Mouse (Mus musculus) forebrain, embryonic 13.5 days (tissue): ENCODE measurements around the gene Cryba1. TPM values are rescaled to one million over a fixed set of nuclear protein-coding genes. Genes with fewer than 3 reads are reported as not detected.

Source experiments
- ATAC-seq: fragments of 200-750 bp; cut with Nextera tagmentation; 2 replicates; pipeline ENCODE4 v1.8.0; 2017
- H3K27ac ChIP-seq: fragments of 300-500 bp; sonication (generic); 2 replicates; pipeline ENCODE4 v1.5.1; 2015; ENCODE audit warnings: inconsistent platforms, mild to moderate bottlenecking, moderate library complexity
- H3K27me3 ChIP-seq: fragments of 300-500 bp; sonication (generic); 2 replicates; pipeline ENCODE4 v1.6.1; 2015; ENCODE audit warnings: mild to moderate bottlenecking, inconsistent platforms
- H3K36me3 ChIP-seq: fragments of 300-500 bp; sonication (generic); 2 replicates; pipeline ENCODE4 v1.6.1; 2015; ENCODE audit warnings: mild to moderate bottlenecking, inconsistent platforms; ENCODE audit not compliant: poor library complexity, severe bottlenecking
- H3K4me1 ChIP-seq: fragments of 300-500 bp; sonication (generic); 2 replicates; pipeline ENCODE4 v1.6.1; 2015; ENCODE audit warnings: inconsistent platforms
- H3K4me2 ChIP-seq: fragments of 300-500 bp; sonication (generic); 2 replicates; pipeline ENCODE4 v1.6.1; 2015; ENCODE audit warnings: inconsistent platforms, mild to moderate bottlenecking, moderate library complexity
- H3K4me3 ChIP-seq: fragments of 300-500 bp; sonication (generic); 2 replicates; pipeline ENCODE4 v1.5.1; 2015; ENCODE audit warnings: mild to moderate bottlenecking, inconsistent platforms
- H3K9ac ChIP-seq: fragments of 300-500 bp; sonication (generic); 2 replicates; pipeline ENCODE4 v1.6.1; 2015; ENCODE audit warnings: mild to moderate bottlenecking, inconsistent platforms
- H3K9me3 ChIP-seq: fragments of 300-500 bp; sonication (generic); replicated peaks from 2 replicates; pipeline ENCODE4 v1.6.1; 2016; ENCODE audit warnings: inconsistent platforms
- WGBS: fragments of 180-500 bp; shearing (Covaris S2); methylation state at CpG from one replicate; pipeline ENCODE4 v1.1.7; 2015; 5-methylcytosine and 5-hydroxymethylcytosine counted together
- polyA plus RNA-seq: library from polyadenylated mRNA; unstranded; fragments of >200 nt; fragmentation: Nextera tagmentation; extraction: Ambion mirVana; gene quantifications from 2 replicates; pipeline ENCODE4 v1.2.1, GENCODE M21; 2015

The Cryba1 gene
- 0.76 and 1.7 TPM in 2 replicates for polyA plus RNA-seq

GRCm38 (mm10) chr11:77725183-77725582, at the start of gene Cryba1:
Gene Cryba1 (minus strand): TSS chr11:77725283.
- H3K9ac ChIP-seq, result no peak within 1 kb of the TSS
- no peaks in the 10 kb centered on the region for H3K36me3 ChIP-seq
- no peak for ATAC-seq
- H3K4me2 ChIP-seq, result no peak within 1 kb of the TSS
- H3K4me1 ChIP-seq, result peaks cover 3% of the 10 kb centered on the region; the same call in 1 of the 2 replicates
- H3K27ac ChIP-seq, result no peak within 1 kb of the TSS
- no peaks in the 10 kb centered on the region for H3K27me3 ChIP-seq
- WGBS, result 39% methylated on average over 7 of the region's 7 CpGs
- H3K4me3 ChIP-seq, result no peak within 1 kb of the TSS
- no peaks in the 10 kb centered on the region for H3K9me3 ChIP-seq

GRCm38 (mm10) chr11:77771879-77772713, 47.0 kb upstream of the Cryba1 start:
- no peaks in the 10 kb centered on the region for H3K9me3 ChIP-seq
- no peak overlapping the region for H3K4me2 ChIP-seq
- no peaks in the 10 kb centered on the region for H3K27me3 ChIP-seq
- no peaks in the 10 kb centered on the region; the same call in 1 of the 2 replicates for H3K36me3 ChIP-seq
- peaks cover 13% of the 10 kb centered on the region for H3K4me1 ChIP-seq
- no peak overlapping the region for H3K9ac ChIP-seq
- 72% methylated on average over 8 of the region's 8 CpGs for WGBS
- no peak overlapping the region for H3K27ac ChIP-seq
- H3K4me3 ChIP-seq, result no peak overlapping the region
- no peak for ATAC-seq

GRCm38 (mm10) chr11:77770346-77770745, 45.3 kb upstream of the Cryba1 start:
- Histone ChIP-seq H3K9ac (no peak overlapping the region), H3K27ac (no peak overlapping the region), H3K4me2 (no peak overlapping the region), H3K4me3 (no peak overlapping the region), H3K4me1 (peaks cover 21% of the 10 kb centered on the region), H3K27me3 (no peaks in the 10 kb centered on the region), H3K36me3 (no peaks in the 10 kb centered on the region), H3K9me3 (no peaks in the 10 kb centered on the region)
- no peak for ATAC-seq
- WGBS, result 85% methylated on average over 8 of the region's 8 CpGs

GRCm38 (mm10) chr11:77769496-77769895, 44.4 kb upstream of the Cryba1 start:
- ATAC-seq, result no peak
- H3K27me3 ChIP-seq, result no peaks in the 10 kb centered on the region
- no peaks in the 10 kb centered on the region for H3K36me3 ChIP-seq
- H3K4me2 ChIP-seq, result no peak overlapping the region
- H3K9me3 ChIP-seq, result no peaks in the 10 kb centered on the region
- WGBS, result 83% methylated on average over 4 of the region's 4 CpGs
- no peak overlapping the region for H3K9ac ChIP-seq
- H3K4me3 ChIP-seq, result no peak overlapping the region
- peaks cover 29% of the 10 kb centered on the region for H3K4me1 ChIP-seq
- no peak overlapping the region for H3K27ac ChIP-seq

GRCm38 (mm10) chr11:77766351-77767001, 41.4 kb upstream of the Cryba1 start:
- H3K36me3 ChIP-seq, result no peaks in the 10 kb centered on the region
- H3K4me3 ChIP-seq, result peak overlapping the region; percentile 34
- H3K4me2 ChIP-seq, result peak overlapping the region; percentile 96
- ATAC-seq, result no peak
- H3K4me1 ChIP-seq, result peaks cover 42% of the 10 kb centered on the region
- no peaks in the 10 kb centered on the region for H3K9me3 ChIP-seq
- no peak overlapping the region; the same call in 1 of the 2 replicates for H3K27ac ChIP-seq
- 4% methylated on average over 35 of the region's 35 CpGs for WGBS
- 0 out of 2 replicates have a peak, but pooled peaks cover 3% of the 10 kb centered on the region for H3K27me3 ChIP-seq
- peak overlapping the region; percentile 64 for H3K9ac ChIP-seq

GRCm38 (mm10) chr11:77765459-77765777, 40.3 kb upstream of the Cryba1 start:
- Histone ChIP-seq H3K9me3 (no peaks in the 10 kb centered on the region), H3K4me3 (peak overlapping the region; percentile 17; the same call in 1 of the 2 replicates), H3K36me3 (no peaks in the 10 kb centered on the region), H3K27ac (no peak overlapping the region), H3K9ac (0 out of 2 replicates have a peak overlapping the region, but pooled peaks have one; percentile 14), H3K4me1 (peaks cover 42% of the 10 kb centered on the region), H3K4me2 (peak overlapping the region; percentile 96), H3K27me3 (0 out of 2 replicates have a peak, but pooled peaks cover 7% of the 10 kb centered on the region)
- ATAC-seq, result no peak
- WGBS, result 43% methylated on average over 4 of the region's 4 CpGs

- Histone ChIP-seq H3K36me3 (no peaks in the 10 kb centered on the region), H3K27ac (no peak overlapping the region), H3K4me1 (peaks cover 42% of the 10 kb centered on the region), H3K27me3 (0 out of 2 replicates have a peak, but pooled peaks cover 7% of the 10 kb centered on the region), H3K4me2 (peak overlapping the region; percentile 96), H3K9ac (peak overlapping the region; percentile 97; the same call in 1 of the 2 replicates), H3K4me3 (peak overlapping the region; percentile 95), H3K9me3 (no peaks in the 10 kb centered on the region)
- WGBS, result 64% methylated on average over 9 of the region's 9 CpGs
- no peak for ATAC-seq
Observed at GRCm38 (mm10) chr11:77764694-77765458, 39.8 kb upstream of the Cryba1 start.

- peak; percentile 75 for ATAC-seq
- H3K4me2 ChIP-seq, result peak overlapping the region; percentile 96
- H3K27me3 ChIP-seq, result 0 out of 2 replicates have a peak, but pooled peaks cover 7% of the 10 kb centered on the region
- WGBS, result 3% methylated on average over 26 of the region's 26 CpGs
- peaks cover 39% of the 10 kb centered on the region for H3K4me1 ChIP-seq
- no peaks in the 10 kb centered on the region for H3K9me3 ChIP-seq
- H3K27ac ChIP-seq, result peak overlapping the region; percentile 97
- H3K9ac ChIP-seq, result peak overlapping the region; percentile 97
- H3K36me3 ChIP-seq, result no peaks in the 10 kb centered on the region
- peak overlapping the region; percentile 95 for H3K4me3 ChIP-seq
Observed at GRCm38 (mm10) chr11:77763673-77764340, 38.7 kb upstream of the Cryba1 start.

- Histone ChIP-seq H3K27me3 (0 out of 2 replicates have a peak, but pooled peaks cover 7% of the 10 kb centered on the region), H3K9me3 (no peaks in the 10 kb centered on the region), H3K9ac (peak within 1 kb of the TSS; percentile 97), H3K4me1 (peaks cover 45% of the 10 kb centered on the region), H3K36me3 (no peaks in the 10 kb centered on the region), H3K27ac (peak within 1 kb of the TSS; percentile 97), H3K4me3 (peak within 1 kb of the TSS; percentile 95), H3K4me2 (peak within 1 kb of the TSS; percentile 96)
- peak; percentile 90 for ATAC-seq
- 2% methylated on average over 77 of the region's 79 CpGs for WGBS
Observed at GRCm38 (mm10) chr11:77762783-77763672, 37.9 kb upstream of the Cryba1 start, which contains the start of gene Myo18a. Gene Myo18a (plus strand): TSS chr11:77763246.

GRCm38 (mm10) chr11:77760031-77760430, 34.9 kb upstream of the Cryba1 start:
- Histone ChIP-seq H3K27me3 (0 out of 2 replicates have a peak, but pooled peaks cover 7% of the 10 kb centered on the region), H3K4me2 (no peak overlapping the region), H3K9ac (no peak overlapping the region), H3K4me1 (peaks cover 24% of the 10 kb centered on the region), H3K36me3 (no peaks in the 10 kb centered on the region), H3K4me3 (no peak overlapping the region), H3K27ac (no peak overlapping the region), H3K9me3 (no peaks in the 10 kb centered on the region)
- WGBS, result 89% methylated on average over 4 of the region's 4 CpGs
- ATAC-seq, result no peak
